Mouse (Mus musculus) G1E (cell line): Measurements from ENCODE around the gene Vps13d.

ENCODE experiments used
- CTCF ChIP-seq: IDR thresholded peaks from 2 replicates; pipeline ENCODE4 v1.5.1; 2012; ENCODE audit warnings: low read depth, low read length, inconsistent platforms, mixed read lengths
- GATA1 ChIP-seq: IDR thresholded peaks from 2 replicates; pipeline ENCODE4 v1.6.1; 2012; ENCODE audit warnings: borderline replicate concordance, low read length, inconsistent platforms, mixed read lengths

- TF ChIP-seq CTCF (no peak), GATA1 (no peak)
These were observed 6.6 kb upstream of the Vps13d start for GRCm38 (mm10) chr4:145201424-145201823.
